ENCODE assay signal across 8 mouse cellular contexts in genomic region chr6:105847296-105847695, GRCm38 (mm10).
DNase-seq lines count a peak whose midpoint lies in the region; ATAC-seq and TF ChIP-seq lines count a peak whose summit lies in the region.

No protein-coding gene starts in this region.

- ATAC-seq in erythroid progenitor cell, adult 5-6 weeks (replicated peaks; ENCODE audit: low FRiP score, poor library complexity, severe bottlenecking): no peak

- TF ChIP-seq POLR2A in brain, embryonic 14.5 days (IDR thresholded peaks at IDR 0.05; ENCODE audit: borderline replicate concordance, extremely low read depth, insufficient read depth, insufficient read length, poor library complexity, severe bottlenecking): no peak

- DNase-seq in cerebellum, adult 9-10 months: peak; percentile 14
- DNase-seq in cerebellum, adult 11-12 months: no peak
- DNase-seq in left cerebral cortex, adult 11 months (ENCODE audit: low spot score): peak; percentile 36
- no peak for DNase-seq in left cerebral cortex, postnatal 4 days
- peak; percentile 83 for DNase-seq in brain, embryonic 14.5 days (ENCODE audit: low read depth)
- peak; percentile 11 to 17 for DNase-seq in left cerebral cortex, postnatal 14 days (ENCODE audit: low spot score in 2 of 2)
- DNase-seq in liver: no peak

- no peak for TF ChIP-seq CTCF in brain, embryonic 14.5 days (IDR thresholded peaks at IDR 0.05; ENCODE audit: borderline replicate concordance, extremely low read depth, insufficient read depth, insufficient read length)

- intact Hi-C loops in left cerebral cortex, postnatal 4 days (cut with DNase I): no loop called here
- intact Hi-C loops in left cerebral cortex, postnatal 14 days (cut with DNase I): no loop called here

Comparison
In these comparisons a context has a peak if more than half of its experiments do, and no peak if none do; other contexts are left out.
1. DNase-seq: peak in cerebellum, adult 9-10 months (single experiment), left cerebral cortex, adult 11 months (single experiment), brain, embryonic 14.5 days (single experiment) and left cerebral cortex, postnatal 14 days (2 of 2); none in cerebellum, adult 11-12 months (single experiment), left cerebral cortex, postnatal 4 days (single experiment) and liver (single experiment).